Mouse (Mus musculus) CH12.LX (cell line): ENCODE data around the gene Cdc42bpa. TPM values are rescaled to one million over a fixed set of nuclear protein-coding genes. Genes with fewer than 3 reads are reported as not detected.

Experiments
- DNase-seq: peaks from one replicate; pipeline ENCODE4 v3.0.0-alpha.2; 2013; ENCODE audit errors: extremely low read depth
- H3K27ac ChIP-seq: 2 replicates; pipeline ENCODE4 v1.5.1; 2012; ENCODE audit warnings: low read depth, mild to moderate bottlenecking, control low read depth, moderate library complexity; ENCODE audit not compliant: insufficient read depth
- H3K27me3 ChIP-seq: replicated peaks from 2 replicates; pipeline ENCODE3; 2012; ENCODE audit warnings: inconsistent platforms
- H3K36me3 ChIP-seq, 2 experiments: replicated peaks in 1 of 2; 2 replicates each; pipeline versions ENCODE3 to v1.6.1; 2012; ENCODE audit warnings: inconsistent platforms in 1 of 2, low read length in 1 of 2, mild to moderate bottlenecking in 1 of 2, mixed read lengths in 1 of 2, moderate library complexity in 1 of 2; ENCODE audit not compliant: control insufficient read depth in 1 of 2, insufficient read depth in 1 of 2
- H3K4me1 ChIP-seq, 2 experiments: 2 replicates each; pipeline ENCODE4 v1.6.1; 2012; ENCODE audit warnings: inconsistent platforms in 1 of 2, moderate library complexity in 1 of 2; ENCODE audit not compliant: insufficient read depth in 2 of 2, control insufficient read depth in 1 of 2
- H3K4me2 ChIP-seq: 2 replicates; pipeline ENCODE4 v1.6.1; 2012; ENCODE audit warnings: low read depth, mild to moderate bottlenecking, control low read depth; ENCODE audit not compliant: poor library complexity, insufficient read depth, severe bottlenecking
- H3K4me3 ChIP-seq, 3 experiments: fragments of 150-350 bp in 1 of 3; sonication (generic) in 1 of 3; replicated peaks in 1 of 3; 2 replicates each; pipeline versions ENCODE3 to v1.5.1; 2011 to 2012; ENCODE audit warnings: low read depth in 2 of 3, low read length in 2 of 3, mild to moderate bottlenecking in 2 of 3, moderate library complexity in 2 of 3, control low read depth in 1 of 3, improper control_type of control experiment in 1 of 3, inconsistent platforms in 1 of 3, mixed read lengths in 1 of 3; ENCODE audit not compliant: poor library complexity in 1 of 3
- H3K79me2 ChIP-seq: replicated peaks from 2 replicates; pipeline ENCODE4 v1.6.1; 2012; ENCODE audit warnings: mild to moderate bottlenecking, moderate library complexity; ENCODE audit not compliant: control insufficient read depth, poor library complexity, insufficient read depth, severe bottlenecking; ENCODE audit errors: extremely low read depth
- H3K9ac ChIP-seq: 2 replicates; pipeline ENCODE4 v1.6.1; 2012; ENCODE audit warnings: low read depth, mild to moderate bottlenecking, control low read depth, moderate library complexity; ENCODE audit not compliant: insufficient read depth
- H3K9me3 ChIP-seq: replicated peaks from 2 replicates; pipeline ENCODE3; 2012; ENCODE audit warnings: low read length, inconsistent platforms, mixed read lengths
- CTCF ChIP-seq, 2 experiments: IDR thresholded peaks in 1 of 2; conservative IDR thresholded peaks in 1 of 2; 2 replicates each; pipeline ENCODE4 v1.5.1; 2011 to 2012; ENCODE audit warnings: low read depth in 2 of 2, low read length in 2 of 2, improper control_type of control experiment in 1 of 2, inconsistent platforms in 1 of 2, mild to moderate bottlenecking in 1 of 2, moderate library complexity in 1 of 2
- GABPA ChIP-seq: IDR thresholded peaks from 2 replicates; pipeline ENCODE4 v1.6.1; 2012; ENCODE audit warnings: low read depth, low read length, improper control_type of control experiment, inconsistent platforms; ENCODE audit not compliant: insufficient replicate concordance
- HCFC1 ChIP-seq: IDR thresholded peaks from 2 replicates; pipeline ENCODE4 v1.6.1; 2012; ENCODE audit warnings: low read depth, mild to moderate bottlenecking, inconsistent platforms, low read length, improper control_type of control experiment
- IRF4 ChIP-seq: IDR thresholded peaks from 2 replicates; pipeline ENCODE4 v1.6.1; 2014; ENCODE audit warnings: low read depth, mild to moderate bottlenecking, inconsistent platforms, low read length, improper control_type of control experiment
- KAT2A ChIP-seq: IDR thresholded peaks from 2 replicates; pipeline ENCODE4 v1.6.1; 2012; ENCODE audit warnings: low read length, improper control_type of control experiment, inconsistent platforms; ENCODE audit not compliant: insufficient replicate concordance
- MAFK ChIP-seq: IDR thresholded peaks from 2 replicates; pipeline ENCODE4 v1.6.1; 2011; ENCODE audit warnings: low read length, improper control_type of control experiment; ENCODE audit not compliant: insufficient replicate concordance
- MEF2A ChIP-seq: IDR thresholded peaks from 2 replicates; pipeline ENCODE4 v1.6.1; 2014; ENCODE audit warnings: low read depth, mild to moderate bottlenecking, inconsistent platforms, low read length, improper control_type of control experiment, borderline replicate concordance
- MXI1 ChIP-seq: IDR thresholded peaks from 2 replicates; pipeline ENCODE4 v1.6.1; 2011; ENCODE audit warnings: mild to moderate bottlenecking, low read depth, low read length, improper control_type of control experiment
- MYC ChIP-seq: IDR thresholded peaks from 2 replicates; pipeline ENCODE4 v1.6.1; 2011; ENCODE audit warnings: low read depth, mild to moderate bottlenecking, improper control_type of control experiment, low read length
- NELFE ChIP-seq: IDR thresholded peaks from 2 replicates; pipeline ENCODE4 v1.6.1; 2011; ENCODE audit warnings: low read depth, low read length, improper control_type of control experiment
- NRF1 ChIP-seq: IDR thresholded peaks from 2 replicates; pipeline ENCODE4 v1.6.1; 2014; ENCODE audit warnings: low read depth, mild to moderate bottlenecking, inconsistent platforms, low read length, improper control_type of control experiment, moderate library complexity
- PAX5 ChIP-seq: IDR thresholded peaks from 2 replicates; pipeline ENCODE4 v1.6.1; 2012; ENCODE audit warnings: low read length, inconsistent platforms, mixed read lengths
- POLR2A ChIP-seq: IDR thresholded peaks from 2 replicates; pipeline ENCODE4 v1.6.1; 2011; ENCODE audit warnings: low read depth, mild to moderate bottlenecking, improper control_type of control experiment, low read length
- RAD21 ChIP-seq: IDR thresholded peaks from 2 replicates; pipeline ENCODE4 v1.6.1; 2011; ENCODE audit warnings: low read depth, mild to moderate bottlenecking, low read length, improper control_type of control experiment, moderate library complexity
- RCOR1 ChIP-seq: conservative IDR thresholded peaks from 2 replicates; pipeline ENCODE4 v1.6.1; 2012; ENCODE audit warnings: low read depth, mild to moderate bottlenecking, inconsistent platforms, low read length, improper control_type of control experiment
- TBP ChIP-seq: conservative IDR thresholded peaks from 2 replicates; pipeline ENCODE4 v1.6.1; 2011; ENCODE audit warnings: low read depth, low read length, improper control_type of control experiment
- TCF12 ChIP-seq: IDR thresholded peaks from 2 replicates; pipeline ENCODE4 v1.6.1; 2014; ENCODE audit warnings: low read depth, mild to moderate bottlenecking, inconsistent platforms, low read length, improper control_type of control experiment
- UBTF ChIP-seq: IDR thresholded peaks from 2 replicates; pipeline ENCODE4 v1.6.1; 2012; ENCODE audit warnings: low read depth, mild to moderate bottlenecking, inconsistent platforms, low read length, improper control_type of control experiment, moderate library complexity
- USF1 ChIP-seq: IDR thresholded peaks from 2 replicates; pipeline ENCODE4 v1.6.1; 2014; ENCODE audit warnings: low read depth, mild to moderate bottlenecking, inconsistent platforms, low read length, improper control_type of control experiment
- USF2 ChIP-seq: conservative IDR thresholded peaks from 2 replicates; pipeline ENCODE4 v1.6.1; 2011; ENCODE audit warnings: low read depth, low read length, improper control_type of control experiment
- ZC3H11A ChIP-seq: IDR thresholded peaks from 2 replicates; pipeline ENCODE4 v1.6.1; 2012; ENCODE audit warnings: low read depth, mild to moderate bottlenecking, inconsistent platforms, low read length, improper control_type of control experiment
- ZKSCAN1 ChIP-seq: IDR thresholded peaks from 2 replicates; pipeline ENCODE4 v1.6.1; 2012; ENCODE audit warnings: low read depth, inconsistent platforms, low read length, improper control_type of control experiment, borderline replicate concordance
- dilution Hi-C: fragments of 300-500 bp; cut with MboI; formaldehyde crosslinking; loops from 2 replicates; pipeline ENCODE4 v1.14.3; 2020; ENCODE audit warnings: low sequenced_read_pairs; ENCODE audit not compliant: extremely low pct_unique_long_range_greater_than_20kb, extremely low pct_ligation_motif_present
- in situ Hi-C: fragments of 300-500 bp; cut with MboI; formaldehyde crosslinking; loops from 3 replicates; pipeline ENCODE4 v1.14.3; 2019; ENCODE audit warnings: low sequenced_read_pairs, low pct_ligation_motif_present, low pct_unique_long_range_greater_than_20kb, mixed read lengths
- polyA plus RNA-seq: library from polyadenylated mRNA; unstranded; fragments of >175 nt; gene quantifications from 2 replicates; pipeline ENCODE4 v1.2.1, GENCODE M21; 2012; ENCODE audit warnings: low read depth; ENCODE audit not compliant: insufficient read length
- total RNA-seq, 2 experiments: library from RNA; depleted of rRNA; stranded (reverse); fragments of 300-350 nt in 1 of 2; fragments of >200 nt in 1 of 2; gene quantifications; 2 replicates each; pipeline ENCODE4 v1.2.3; 2012 to 2014

Gene Cdc42bpa
- total and polyA plus RNA-seq, 3 experiments = 5.3 to 9.0 (median 5.6) TPM

- in situ Hi-C loops (no loop called here), dilution Hi-C loops (no loop called here)
- H3K27me3 ChIP-seq = no peaks in the 10 kb centered on the region
These were observed 201.5 kb downstream of the Cdc42bpa start for GRCm38 (mm10) chr1:180161566-180162355.

GRCm38 (mm10) chr1:180162986-180163385, 202.7 kb downstream of the Cdc42bpa start:
- no peak for TF ChIP-seq UBTF
- no peak for TF ChIP-seq CTCF (conservative IDR thresholded peaks at IDR 0.05 in 1 of 2, IDR thresholded peaks at IDR 0.05 in 1 of 2; ENCODE audit: low read depth in 2 of 2, low read length in 2 of 2)
- no peak for TF ChIP-seq IRF4
- no peak for TF ChIP-seq MAFK
- no peak for TF ChIP-seq RCOR1
- TF ChIP-seq MEF2A = no peak
- no peak for TF ChIP-seq GABPA
- no peak for TF ChIP-seq USF1
- TF ChIP-seq ZKSCAN1 = no peak
- TF ChIP-seq PAX5 = no peak
- TF ChIP-seq KAT2A = no peak
- no peak for TF ChIP-seq ZC3H11A
- no peak for TF ChIP-seq MXI1
- TF ChIP-seq RAD21 = no peak
- no peak for TF ChIP-seq NRF1
- no peak for TF ChIP-seq USF2
- no peak for TF ChIP-seq HCFC1
- Histone ChIP-seq H3K9ac (no peak overlapping the region), H3K27me3 (no peaks in the 10 kb centered on the region), H3K79me2 (no peaks in the 10 kb centered on the region), H3K4me1 (peaks cover 0 to 11% of the 10 kb centered on the region in 2 experiments; a peak in 3 of 4 replicates), H3K36me3 (peaks cover 28 to 58% of the 10 kb centered on the region in 2 experiments), H3K4me2 (no peak overlapping the region), H3K27ac (no peak overlapping the region), H3K9me3 (no peaks in the 10 kb centered on the region), H3K4me3 (no peak overlapping the region)
- dilution Hi-C loops = no loop called here
- in situ Hi-C loops = no loop called here
- no peak for DNase-seq

More at GRCm38 (mm10) chr1:180161566-180162355, 201.5 kb downstream of the Cdc42bpa start:
- H3K36me3 ChIP-seq = peaks cover 16 to 46% of the 10 kb centered on the region in 2 experiments
- H3K4me1 ChIP-seq = peaks cover 0 to 16% of the 10 kb centered on the region in 2 experiments; a peak in 3 of 4 replicates
- H3K27ac ChIP-seq = no peak overlapping the region
- no peak for DNase-seq
- no peaks in the 10 kb centered on the region for H3K9me3 ChIP-seq
- no peak overlapping the region for H3K4me3 ChIP-seq
- TF ChIP-seq TBP = no peak
- TF ChIP-seq POLR2A = no peak
- TF ChIP-seq NRF1 = no peak
- no peak for TF ChIP-seq NELFE
- no peak for TF ChIP-seq MYC
- no peak for TF ChIP-seq TCF12
- TF ChIP-seq GABPA = no peak
- no peak for TF ChIP-seq RAD21
- TF ChIP-seq, all 38 proteins: peak for 0
- no peak overlapping the region for H3K9ac ChIP-seq
- no peaks in the 10 kb centered on the region for H3K79me2 ChIP-seq
- H3K4me2 ChIP-seq = no peak overlapping the region
